28 mouse cellular contexts compared by ENCODE assay signal in the genomic region with DNA sequence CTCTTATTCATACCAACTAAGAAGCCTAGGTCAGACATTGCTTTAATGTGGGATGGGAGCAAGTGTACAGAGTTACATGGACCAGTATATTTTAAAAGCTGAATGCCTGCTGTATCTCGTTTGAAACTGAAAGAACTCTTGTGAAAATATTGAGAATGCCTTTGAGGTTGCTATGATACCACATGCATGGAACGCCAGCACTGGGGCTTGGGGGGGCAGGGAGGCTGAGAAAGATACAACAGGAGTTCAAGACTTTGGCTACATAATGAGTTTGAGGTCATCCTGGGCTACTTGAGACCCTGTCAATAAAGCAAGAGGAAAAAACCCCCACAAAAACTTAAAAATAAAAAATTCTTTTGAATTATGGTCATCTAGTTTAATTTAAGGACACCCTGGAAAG.
DNase-seq lines count a peak whose midpoint lies in the region; ATAC-seq and TF ChIP-seq lines count a peak whose summit lies in the region.
"Had no signal": no experiment of that assay in that cellular context is flagged by ENCODE, and none has a peak within 500 bp of the region (broad histone marks: within the 10 kb centered on the region; RNA-seq: fewer than 3 reads in every experiment).

No protein-coding gene starts in this region.

- no peaks in the 10 kb centered on the region for H3K27me3 ChIP-seq in hindbrain, embryonic 10.5 days (ENCODE audit: insufficient read depth, poor library complexity, severe bottlenecking)
- no peaks in the 10 kb centered on the region for H3K27me3 ChIP-seq in hindbrain, embryonic 16.5 days (replicated peaks; ENCODE audit: control insufficient read depth, insufficient read depth, low read length)
- no peaks in the 10 kb centered on the region for H3K27me3 ChIP-seq in limb, embryonic 11.5 days (ENCODE audit: control insufficient read depth, insufficient read depth, low read length)
- no peaks in the 10 kb centered on the region for H3K27me3 ChIP-seq in limb, embryonic 10.5 days (ENCODE audit: low read depth, poor library complexity, severe bottlenecking)
- peaks cover 4% of the 10 kb centered on the region; the same call in 1 of the 2 replicates for H3K27me3 ChIP-seq in midbrain, embryonic 12.5 days
- H3K27me3 ChIP-seq in midbrain, postnatal 0 days (ENCODE audit: insufficient read depth, low read length): no peaks in the 10 kb centered on the region
- H3K27me3 ChIP-seq: embryonic facial prominence, embryonic 12.5 days; embryonic facial prominence, embryonic 15.5 days; forebrain, embryonic 15.5 days; heart, embryonic 13.5 days; hindbrain, embryonic 15.5 days had no signal

- no peak overlapping the region for H3K4me3 ChIP-seq in hindbrain, embryonic 10.5 days
- no peak overlapping the region for H3K4me3 ChIP-seq in hindbrain, embryonic 16.5 days (ENCODE audit: low read length)
- no peak overlapping the region for H3K4me3 ChIP-seq in limb, embryonic 11.5 days (ENCODE audit: low read depth, low read length)
- no peak overlapping the region for H3K4me3 ChIP-seq in limb, embryonic 10.5 days
- no peak overlapping the region for H3K4me3 ChIP-seq in midbrain, embryonic 12.5 days
- H3K4me3 ChIP-seq in midbrain, postnatal 0 days (ENCODE audit: low read depth, low read length): no peak overlapping the region
- H3K4me3 ChIP-seq: embryonic facial prominence, embryonic 12.5 days; embryonic facial prominence, embryonic 15.5 days; forebrain, embryonic 12.5 days; forebrain, embryonic 15.5 days; heart, adult 2 months; heart, embryonic 10.5 days; heart, embryonic 13.5 days; hindbrain, embryonic 15.5 days had no signal

- H3K4me1 ChIP-seq in hindbrain, embryonic 10.5 days (replicated peaks): peaks cover 19% of the 10 kb centered on the region
- H3K4me1 ChIP-seq in hindbrain, embryonic 16.5 days (ENCODE audit: control insufficient read depth, insufficient read depth, low read depth, low read length): no peaks in the 10 kb centered on the region
- H3K4me1 ChIP-seq in limb, embryonic 11.5 days (ENCODE audit: control insufficient read depth, insufficient read depth, low read length): no peaks in the 10 kb centered on the region
- H3K4me1 ChIP-seq in limb, embryonic 10.5 days: no peaks in the 10 kb centered on the region
- peaks cover 5% of the 10 kb centered on the region for H3K4me1 ChIP-seq in midbrain, embryonic 12.5 days
- H3K4me1 ChIP-seq in midbrain, postnatal 0 days (ENCODE audit: insufficient read depth, low read length): no peaks in the 10 kb centered on the region
- H3K4me1 ChIP-seq: embryonic facial prominence, embryonic 15.5 days; heart, embryonic 10.5 days; heart, embryonic 13.5 days had no signal

- no peaks in the 10 kb centered on the region for H3K9me3 ChIP-seq in hindbrain, embryonic 10.5 days
- no peaks in the 10 kb centered on the region for H3K9me3 ChIP-seq in hindbrain, embryonic 16.5 days (ENCODE audit: control insufficient read depth, low read length)
- H3K9me3 ChIP-seq in limb, embryonic 11.5 days (ENCODE audit: control insufficient read depth, low read length): no peaks in the 10 kb centered on the region
- H3K9me3 ChIP-seq in limb, embryonic 10.5 days (replicated peaks): no peaks in the 10 kb centered on the region
- no peaks in the 10 kb centered on the region for H3K9me3 ChIP-seq in midbrain, embryonic 12.5 days
- H3K9me3 ChIP-seq in midbrain, postnatal 0 days (ENCODE audit: low read length): no peaks in the 10 kb centered on the region
- H3K9me3 ChIP-seq: embryonic facial prominence, embryonic 12.5 days; embryonic facial prominence, embryonic 15.5 days; forebrain, embryonic 12.5 days; forebrain, embryonic 15.5 days; heart, embryonic 10.5 days; heart, embryonic 13.5 days; hindbrain, embryonic 15.5 days had no signal

- DNase-seq in hindbrain, embryonic 10.5 days (ENCODE audit: low spot score): peak; percentile 48
- peak; percentile 8 for DNase-seq in limb, embryonic 11.5 days (ENCODE audit: low spot score)
- no peak for DNase-seq in limb, embryonic 10.5 days (ENCODE audit: low spot score)
- DNase-seq in midbrain, postnatal 0 days (ENCODE audit: low spot score): no peak
- no peak for DNase-seq in adrenal gland, adult 8-10 months
- DNase-seq: adrenal gland, postnatal 10 days; adrenal gland, postnatal 36 days; cerebellum, adult 18-20 months; cerebellum, adult 9-10 months; cerebellum, postnatal 14 days; gastrocnemius, postnatal 10 days; gastrocnemius, postnatal 36 days; heart, adult 2 months; heart, postnatal 14 days; heart, postnatal 4 days; kidney, adult 18-20 months had no signal

- WGBS in hindbrain, embryonic 10.5 days: 11% methylated on average over 2 of the region's 2 CpGs
- WGBS in hindbrain, embryonic 16.5 days: 10% methylated on average over 2 of the region's 2 CpGs
- 74% methylated on average over 2 of the region's 2 CpGs for WGBS in limb, embryonic 11.5 days
- WGBS in limb, embryonic 10.5 days: 72% methylated on average over 2 of the region's 2 CpGs
- 11% methylated on average over 2 of the region's 2 CpGs for WGBS in midbrain, embryonic 12.5 days
- WGBS in midbrain, postnatal 0 days: 12% methylated on average over 2 of the region's 2 CpGs

- H3K27ac ChIP-seq in hindbrain, embryonic 10.5 days: peak overlapping the region; percentile 59
- H3K27ac ChIP-seq in hindbrain, embryonic 16.5 days (ENCODE audit: low read depth, low read length): no peak overlapping the region
- H3K27ac ChIP-seq in limb, embryonic 11.5 days (replicated peaks; ENCODE audit: low read depth, low read length): no peak overlapping the region
- no peak overlapping the region for H3K27ac ChIP-seq in limb, embryonic 10.5 days
- H3K27ac ChIP-seq in midbrain, embryonic 12.5 days (replicated peaks): no peak overlapping the region
- no peak overlapping the region for H3K27ac ChIP-seq in midbrain, postnatal 0 days (ENCODE audit: low read depth, low read length)
- H3K27ac ChIP-seq: embryonic facial prominence, embryonic 12.5 days; embryonic facial prominence, embryonic 15.5 days; forebrain, embryonic 12.5 days; forebrain, embryonic 15.5 days; heart, adult 2 months; heart, embryonic 10.5 days; heart, embryonic 13.5 days; hindbrain, embryonic 15.5 days had no signal

- no peak for TF ChIP-seq CTCF in midbrain, postnatal 0 days (IDR thresholded peaks at IDR 0.05)

- ATAC-seq in hindbrain, embryonic 16.5 days: no peak
- no peak for ATAC-seq in limb, embryonic 11.5 days (ENCODE audit: insufficient number of reproducible peaks, low FRiP score, low TSS enrichment, low read depth)
- ATAC-seq in midbrain, embryonic 12.5 days (ENCODE audit: low FRiP score, low read depth): 0 out of 2 replicates have a peak, but pooled peaks have one; percentile 34
- no peak for ATAC-seq in midbrain, postnatal 0 days (ENCODE audit: low FRiP score)
- ATAC-seq: CD4-positive, CD25-positive, alpha-beta regulatory T cell, adult 4 months; forebrain, embryonic 15.5 days; inflammation-experienced regulatory T-cells, adult 6 months; intestine, embryonic 16.5 days had no signal

- H3K36me3 ChIP-seq in hindbrain, embryonic 10.5 days: no peaks in the 10 kb centered on the region
- no peaks in the 10 kb centered on the region for H3K36me3 ChIP-seq in hindbrain, embryonic 16.5 days (ENCODE audit: control insufficient read depth, insufficient read depth, low read length)
- no peaks in the 10 kb centered on the region for H3K36me3 ChIP-seq in limb, embryonic 11.5 days (ENCODE audit: control insufficient read depth, insufficient read depth, low read length)
- no peaks in the 10 kb centered on the region for H3K36me3 ChIP-seq in limb, embryonic 10.5 days
- no peaks in the 10 kb centered on the region for H3K36me3 ChIP-seq in midbrain, embryonic 12.5 days
- H3K36me3 ChIP-seq in midbrain, postnatal 0 days (ENCODE audit: insufficient read depth, low read length): no peaks in the 10 kb centered on the region
- H3K36me3 ChIP-seq: embryonic facial prominence, embryonic 12.5 days; embryonic facial prominence, embryonic 15.5 days; forebrain, embryonic 12.5 days; forebrain, embryonic 15.5 days; heart, embryonic 10.5 days; heart, embryonic 13.5 days; hindbrain, embryonic 15.5 days had no signal

- no peak overlapping the region for H3K9ac ChIP-seq in hindbrain, embryonic 16.5 days (ENCODE audit: low read depth, low read length)
- H3K9ac ChIP-seq in limb, embryonic 11.5 days (ENCODE audit: low read length): no peak overlapping the region
- no peak overlapping the region for H3K9ac ChIP-seq in midbrain, embryonic 12.5 days (replicated peaks)
- H3K9ac ChIP-seq in midbrain, postnatal 0 days (replicated peaks; ENCODE audit: low read length, poor library complexity, severe bottlenecking): no peak overlapping the region
- H3K9ac ChIP-seq: embryonic facial prominence, embryonic 12.5 days; embryonic facial prominence, embryonic 15.5 days; forebrain, embryonic 12.5 days; forebrain, embryonic 15.5 days; heart, embryonic 13.5 days; hindbrain, embryonic 15.5 days had no signal

- H3K4me2 ChIP-seq in hindbrain, embryonic 16.5 days (ENCODE audit: low read length): no peak overlapping the region
- H3K4me2 ChIP-seq in limb, embryonic 11.5 days (ENCODE audit: low read depth, severe bottlenecking): no peak overlapping the region
- no peak overlapping the region for H3K4me2 ChIP-seq in midbrain, embryonic 12.5 days (replicated peaks)
- H3K4me2 ChIP-seq in midbrain, postnatal 0 days (ENCODE audit: low read depth, low read length, poor library complexity, severe bottlenecking): no peak overlapping the region
- H3K4me2 ChIP-seq: embryonic facial prominence, embryonic 12.5 days; embryonic facial prominence, embryonic 15.5 days; forebrain, embryonic 12.5 days; forebrain, embryonic 15.5 days; heart, embryonic 13.5 days; hindbrain, embryonic 15.5 days had no signal

Comparison
In these comparisons a context has a peak if more than half of its experiments do, and no peak if none do; other contexts are left out.
1. DNase-seq: peak in hindbrain, embryonic 10.5 days (single experiment) and limb, embryonic 11.5 days (single experiment); none in limb, embryonic 10.5 days (single experiment), midbrain, postnatal 0 days (single experiment) and adrenal gland, adult 8-10 months (single experiment).